Mouse (Mus musculus) CH12.LX (cell line): ENCODE measurements at regions not wholly inside any gene's neighbourhood (a gene's known extent, or its start where the extent isn't known, plus 50 kb on each side); places are given as distances from the start of the nearest gene placed in this dataset.

Source experiments
- CHD2 ChIP-seq: IDR thresholded peaks from 2 replicates; pipeline ENCODE4 v1.6.1; 2011; ENCODE audit warnings: low read length, improper control_type of control experiment
- UBTF ChIP-seq: IDR thresholded peaks from 2 replicates; pipeline ENCODE4 v1.6.1; 2012; ENCODE audit warnings: low read depth, mild to moderate bottlenecking, inconsistent platforms, low read length, improper control_type of control experiment, moderate library complexity

DNA sequence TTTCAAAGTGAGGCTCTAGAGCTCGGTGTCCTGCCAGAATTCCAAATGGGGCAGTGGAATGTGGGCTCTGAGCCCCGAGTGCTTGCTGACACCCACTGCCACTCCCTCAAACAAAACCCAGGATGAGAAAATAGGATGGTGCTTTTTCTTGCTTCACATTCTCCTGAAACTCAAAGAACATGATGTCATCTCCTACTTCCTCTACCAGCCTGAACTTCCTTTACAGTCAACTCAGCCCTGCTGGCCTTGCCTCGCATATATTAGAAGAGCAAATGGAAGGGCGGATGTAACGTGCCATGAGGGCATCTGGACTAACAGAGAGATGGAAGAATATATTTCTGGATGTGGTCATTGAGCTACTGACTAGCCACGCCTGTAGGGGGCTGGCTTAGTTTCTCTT is 309.6 kb downstream of the Rbm26 start:
- no peak for TF ChIP-seq CHD2
- TF ChIP-seq UBTF, result no peak
